Mouse (Mus musculus) B cell, adult 2 months (primary cell): ENCODE data around the gene Top3b.
A peak's percentile ranks its signal among the peaks of the same experiment; 100 is the strongest.
"Not testable (repeated sequence)": the region's sequence is repeated elsewhere in the genome, so short reads cannot be mapped to it uniquely, and the experiment has no call there.

Experiments used
- DNase-seq, 2 experiments: peaks; one replicate each; pipeline ENCODE4 v3.0.0; 2022

The Top3b gene

GRCm38 (mm10) chr16:16897056-16897584 lies 26.6 kb downstream of the Top3b start:
- no peak for DNase-seq

GRCm38 (mm10) chr16:16902329-16902728 lies 31.8 kb downstream of the Top3b start:
- DNase-seq, result no peak

- DNase-seq, result no peak
Observed at GRCm38 (mm10) chr16:16903188-16903587, 32.7 kb downstream of the Top3b start.

- DNase-seq, result no peak
Observed at GRCm38 (mm10) chr16:16907799-16908198, 37.3 kb downstream of the Top3b start.

- DNase-seq, result peak; percentile 78 to 80
Observed at GRCm38 (mm10) chr16:16911641-16912597, 41.4 kb downstream of the Top3b start.

- no peak for DNase-seq
Observed at GRCm38 (mm10) chr16:16913440-16913839, 42.9 kb downstream of the Top3b start.

- DNase-seq, result no peak
Observed at GRCm38 (mm10) chr16:16918441-16919117, 48.0 kb downstream of the Top3b start.

GRCm38 (mm10) chr16:16921021-16921435 lies 50.5 kb downstream of the Top3b start:
- peak in 1 of 2 experiments; percentile 8 for DNase-seq

- no peak for DNase-seq
Observed at GRCm38 (mm10) chr16:16924481-16924880, 53.9 kb downstream of the Top3b start.

GRCm38 (mm10) chr16:16926536-16926935 lies 56.0 kb downstream of the Top3b start:
- DNase-seq, result no peak

- DNase-seq, result not testable (repeated sequence)
Observed at GRCm38 (mm10) chr16:16928908-16929307, 58.4 kb downstream of the Top3b start.

GRCm38 (mm10) chr16:16930326-16930725 lies 59.8 kb downstream of the Top3b start:
- no peak for DNase-seq

- DNase-seq, result peak; percentile 34 to 35
Observed at GRCm38 (mm10) chr16:16930810-16931296, 60.3 kb downstream of the Top3b start.

GRCm38 (mm10) chr16:16939543-16939942 lies 69.0 kb downstream of the Top3b start:
- DNase-seq, result no peak

GRCm38 (mm10) chr16:16941078-16941477 lies 70.5 kb downstream of the Top3b start:
- DNase-seq, result no peak
